Mouse (Mus musculus): ENCODE results near the gene Ryr2. TPM values are rescaled to one million over a fixed set of nuclear protein-coding genes. Genes with fewer than 3 reads are reported as not detected.

The Ryr2 gene
- polyA plus RNA-seq, 1 experiment from 2014 or later = not detected

DNA sequence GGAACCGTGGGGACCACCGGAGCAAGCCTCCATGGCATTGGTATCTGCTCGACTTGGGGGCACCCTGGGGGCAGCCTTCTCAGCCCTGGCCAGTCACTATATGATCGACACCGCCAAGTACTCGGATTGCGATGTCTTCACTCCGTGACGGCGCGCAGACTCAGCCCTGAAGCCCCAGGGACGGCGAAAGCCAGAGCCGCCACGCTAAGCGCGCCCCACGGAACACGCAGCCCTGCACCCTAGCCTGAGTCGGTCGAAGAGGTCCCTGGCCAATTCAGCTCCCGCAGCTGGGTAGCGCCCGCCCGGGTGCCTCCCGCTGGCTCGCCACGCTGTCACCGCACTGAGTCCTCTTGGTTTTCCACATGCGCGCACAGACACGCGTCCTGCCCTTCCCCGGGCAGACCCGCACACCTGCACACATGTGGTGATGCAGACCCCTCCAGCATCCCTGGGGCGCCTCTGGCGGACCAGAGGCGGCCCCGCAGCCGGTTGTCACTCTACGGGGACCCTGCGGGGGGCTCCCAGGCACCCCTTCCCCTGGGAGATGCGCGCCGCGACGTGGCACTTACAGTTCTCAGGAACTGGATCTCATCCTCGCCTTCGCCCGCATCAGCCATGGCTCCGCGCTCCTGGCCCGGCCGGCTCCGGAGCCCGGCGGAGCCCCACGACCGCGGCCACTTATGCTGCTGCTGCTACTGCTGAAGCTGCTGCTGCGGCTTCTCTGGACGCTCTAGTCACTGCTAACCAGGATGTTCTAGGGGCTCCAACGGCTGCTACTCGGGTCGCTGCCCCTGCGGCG lies 716 bp downstream of the Ryr2 start:
- WGBS (ENCODE audit: missing documents) = 4% methylated on average over 56 of the region's 67 CpGs
- Histone ChIP-seq H3K4me3 (ENCODE audit: inconsistent target) (no peak overlapping the region), H3K79me2 (ENCODE audit: inconsistent target) (no peaks in the 10 kb centered on the region), H3K27ac (no peak overlapping the region), H3K36me3 (ENCODE audit: inconsistent target) (no peaks in the 10 kb centered on the region)

DNA sequence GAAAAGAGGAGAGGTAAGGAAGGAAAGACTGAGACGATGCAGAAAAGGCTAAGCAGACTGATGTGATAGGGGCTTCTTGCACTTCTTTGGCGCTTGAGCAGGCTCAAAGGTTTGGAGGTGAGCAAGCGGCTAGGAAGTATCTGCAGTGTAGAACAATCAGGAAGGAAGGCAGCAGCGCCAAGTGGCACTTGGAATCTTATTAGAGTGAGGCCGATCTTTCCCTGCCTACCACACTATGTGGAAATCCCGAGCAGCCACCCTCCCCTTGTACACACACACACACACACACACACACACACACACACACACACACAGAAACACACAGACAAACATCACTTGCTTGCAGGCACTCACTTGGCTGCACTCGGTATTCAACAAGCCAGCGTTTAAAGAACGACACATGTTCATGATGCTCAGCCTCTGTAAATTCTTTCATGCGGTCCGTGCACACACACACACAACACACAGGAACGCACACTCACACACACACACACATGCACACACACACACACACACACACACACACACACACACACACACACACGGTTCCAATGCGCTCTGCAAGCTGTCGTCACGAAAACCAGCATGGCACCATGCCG lies 1.4 kb downstream of the Ryr2 start:
- H3K36me3 ChIP-seq (ENCODE audit: inconsistent target) = no peaks in the 10 kb centered on the region
- no peak overlapping the region for H3K27ac ChIP-seq
- WGBS (ENCODE audit: missing documents) = 11% methylated on average over 16 of the region's 17 CpGs
- H3K4me3 ChIP-seq (ENCODE audit: inconsistent target) = no peak overlapping the region
- no peaks in the 10 kb centered on the region for H3K79me2 ChIP-seq (ENCODE audit: inconsistent target)

DNA sequence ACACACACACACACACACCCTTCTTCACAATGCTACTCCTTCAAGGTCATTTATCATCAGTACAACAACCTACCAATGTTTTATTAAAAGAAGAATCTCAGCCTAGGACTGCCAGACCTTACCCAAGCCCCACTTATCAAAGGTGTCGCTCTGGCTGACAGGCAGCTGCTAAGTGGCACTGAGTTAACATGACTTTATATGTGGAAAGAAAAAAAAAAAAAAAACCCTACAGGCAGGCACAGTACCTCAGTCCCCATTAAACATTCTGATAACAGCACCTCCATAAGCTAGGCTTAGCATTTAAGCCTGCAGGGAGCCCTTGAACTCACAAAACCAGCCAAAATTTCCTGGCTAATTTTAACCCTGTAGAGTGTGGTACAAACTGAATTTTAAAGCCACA lies 2.4 kb downstream of the Ryr2 start:
- H3K4me3 ChIP-seq (ENCODE audit: inconsistent target) = no peak overlapping the region
- H3K27ac ChIP-seq = no peak overlapping the region
- WGBS (ENCODE audit: missing documents) = 75% methylated on average over 1 of the region's 1 CpGs
- no peaks in the 10 kb centered on the region for H3K36me3 ChIP-seq (ENCODE audit: inconsistent target)
- no peaks in the 10 kb centered on the region for H3K79me2 ChIP-seq (ENCODE audit: inconsistent target)

DNA sequence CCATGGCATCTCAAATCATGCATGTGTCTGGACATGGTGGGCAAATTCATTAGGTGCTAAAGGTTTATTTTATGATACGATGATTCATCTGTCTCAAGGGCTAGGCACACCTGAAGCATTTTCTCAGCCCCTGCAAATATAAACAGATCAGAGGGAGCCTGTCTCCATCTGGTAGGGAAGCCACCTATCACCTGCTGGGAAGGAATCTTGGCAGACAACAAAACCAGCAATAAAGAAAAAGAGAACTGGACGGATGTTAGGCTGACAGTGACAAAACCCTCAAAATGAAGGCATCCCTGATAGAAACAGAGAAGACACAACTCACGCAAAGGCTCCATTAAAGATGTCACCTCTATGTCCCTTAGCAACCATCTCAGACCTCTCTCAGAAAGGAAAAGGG lies 3.7 kb downstream of the Ryr2 start:
- no peaks in the 10 kb centered on the region for H3K79me2 ChIP-seq (ENCODE audit: inconsistent target)
- no peak overlapping the region for H3K4me3 ChIP-seq (ENCODE audit: inconsistent target)
- WGBS (ENCODE audit: missing documents) = 68% methylated on average over 3 of the region's 3 CpGs
- no peak overlapping the region for H3K27ac ChIP-seq
- H3K36me3 ChIP-seq (ENCODE audit: inconsistent target) = no peaks in the 10 kb centered on the region

DNA sequence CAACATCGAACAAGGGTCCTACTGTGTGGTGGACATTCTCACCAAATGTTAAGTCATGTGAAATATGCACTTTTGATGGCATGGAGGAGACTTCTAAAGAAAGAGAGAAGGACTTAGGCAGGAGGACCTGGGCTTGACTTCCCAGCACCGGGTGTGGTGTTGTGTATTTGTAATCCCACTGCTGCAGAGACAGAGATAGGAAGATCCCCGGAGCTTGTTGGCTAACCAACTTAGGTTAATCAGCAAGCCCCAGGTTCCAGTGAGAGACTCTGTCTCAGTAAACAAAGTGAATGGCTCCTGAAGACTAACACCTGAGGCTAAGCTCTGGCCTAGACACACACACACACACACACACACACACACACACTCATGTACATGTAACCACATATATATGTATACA lies 7.3 kb downstream of the Ryr2 start:
- no peaks in the 10 kb centered on the region for H3K36me3 ChIP-seq (ENCODE audit: inconsistent target)
- H3K79me2 ChIP-seq (ENCODE audit: inconsistent target) = no peaks in the 10 kb centered on the region
- H3K4me3 ChIP-seq (ENCODE audit: inconsistent target) = no peak overlapping the region
- H3K27ac ChIP-seq = no peak overlapping the region
- WGBS (ENCODE audit: missing documents) = 93% methylated on average over 3 of the region's 3 CpGs

DNA sequence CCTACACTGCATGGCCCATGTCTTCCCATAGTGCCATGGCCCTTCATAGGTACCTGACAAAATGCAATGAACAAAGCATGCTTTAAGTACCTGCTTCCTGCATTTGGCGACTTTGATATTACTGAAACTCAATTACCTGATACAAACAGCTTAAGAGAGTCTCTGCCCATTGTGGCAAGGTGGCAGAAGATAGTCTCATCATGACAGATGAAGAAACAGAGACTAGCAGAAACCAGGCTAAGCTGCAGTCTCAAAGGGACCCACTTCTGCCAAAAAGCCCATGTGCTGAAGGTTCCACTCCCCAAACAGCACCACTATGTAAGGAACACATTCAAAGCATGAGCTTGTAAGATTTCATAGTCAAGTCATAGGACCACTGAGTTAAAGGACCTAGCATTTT lies 7.8 kb downstream of the Ryr2 start:
- WGBS (ENCODE audit: missing documents) = 83% methylated on average over 1 of the region's 1 CpGs
- no peak overlapping the region for H3K27ac ChIP-seq
- no peaks in the 10 kb centered on the region for H3K36me3 ChIP-seq (ENCODE audit: inconsistent target)
- H3K4me3 ChIP-seq (ENCODE audit: inconsistent target) = no peak overlapping the region
- H3K79me2 ChIP-seq (ENCODE audit: inconsistent target) = no peaks in the 10 kb centered on the region

DNA sequence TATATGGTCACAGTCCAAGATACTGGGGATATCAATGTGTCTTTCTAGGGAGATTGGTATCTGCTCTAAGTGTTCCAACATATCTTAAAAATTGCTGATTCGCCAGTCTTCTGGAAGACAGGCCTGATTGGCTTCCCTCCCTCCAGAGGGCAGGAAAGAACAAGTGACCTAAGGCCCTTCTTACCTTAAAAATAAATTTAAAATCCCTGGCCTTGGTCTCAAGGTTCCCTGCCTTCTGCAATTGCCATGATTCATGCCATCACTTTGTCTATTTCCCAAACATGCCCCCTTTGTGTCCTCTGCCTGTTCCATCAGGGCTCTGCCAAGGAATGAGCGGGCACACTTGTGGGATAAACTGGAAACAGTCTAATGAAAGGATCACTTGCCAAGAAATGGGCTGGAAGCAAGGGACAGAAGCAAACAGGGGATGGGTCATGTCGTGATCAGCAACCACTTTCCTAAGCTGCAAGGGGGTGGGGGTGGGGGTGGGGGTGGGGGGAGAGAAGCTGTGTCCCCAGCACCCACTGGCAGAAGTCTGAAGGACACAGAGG lies 10.3 kb downstream of the Ryr2 start:
- no peak overlapping the region for H3K27ac ChIP-seq
- H3K79me2 ChIP-seq (ENCODE audit: inconsistent target) = no peaks in the 10 kb centered on the region
- 79% methylated on average over 3 of the region's 3 CpGs for WGBS (ENCODE audit: missing documents)
- no peak overlapping the region for H3K4me3 ChIP-seq (ENCODE audit: inconsistent target)
- no peaks in the 10 kb centered on the region for H3K36me3 ChIP-seq (ENCODE audit: inconsistent target)

DNA sequence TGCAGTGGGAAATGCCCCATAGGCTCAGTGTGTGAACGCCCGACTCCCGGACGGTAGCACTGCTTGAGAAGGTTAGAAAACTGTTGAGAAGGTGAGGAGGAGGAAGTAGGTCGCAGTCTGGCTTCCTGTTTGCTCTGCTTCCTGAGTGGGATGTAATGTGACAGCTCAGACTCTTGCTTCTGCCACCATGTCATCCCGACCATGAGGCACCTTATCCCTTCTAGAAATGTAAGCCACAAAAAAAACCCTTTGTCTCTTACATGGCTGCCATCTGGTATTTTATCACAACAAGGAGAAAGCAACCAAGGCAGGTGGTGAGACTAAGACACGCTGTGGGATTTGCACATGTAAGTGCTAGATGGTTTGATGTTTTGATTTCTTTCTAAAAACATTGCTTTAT lies 12.2 kb downstream of the Ryr2 start:
- Histone ChIP-seq H3K27ac (no peak overlapping the region), H3K36me3 (ENCODE audit: inconsistent target) (no peaks in the 10 kb centered on the region), H3K4me3 (ENCODE audit: inconsistent target) (no peak overlapping the region), H3K79me2 (ENCODE audit: inconsistent target) (no peaks in the 10 kb centered on the region)
- 28% methylated on average over 7 of the region's 7 CpGs for WGBS (ENCODE audit: missing documents)

DNA sequence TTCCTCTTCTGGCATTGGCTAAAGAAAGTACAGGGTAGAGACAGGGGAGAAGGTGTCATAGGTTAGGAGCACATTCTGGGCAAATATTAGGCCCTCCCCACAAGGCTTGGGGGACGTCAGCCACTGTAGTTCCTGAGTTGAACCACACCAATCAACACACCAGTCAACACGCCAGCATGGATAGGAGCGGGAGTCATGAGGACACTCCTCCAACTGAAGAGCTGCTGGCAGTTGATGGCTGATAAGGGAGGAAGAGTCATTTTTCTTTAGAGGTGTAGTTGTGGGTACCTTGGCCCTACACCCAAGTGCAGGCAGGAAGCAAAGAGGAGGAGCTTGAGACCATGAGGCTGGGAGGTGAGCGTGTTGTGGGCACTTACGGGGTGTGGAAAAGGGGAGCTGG lies 13.6 kb downstream of the Ryr2 start:
- no peaks in the 10 kb centered on the region for H3K79me2 ChIP-seq (ENCODE audit: inconsistent target)
- no peak overlapping the region for H3K4me3 ChIP-seq (ENCODE audit: inconsistent target)
- WGBS (ENCODE audit: missing documents) = 92% methylated on average over 5 of the region's 5 CpGs
- no peak overlapping the region for H3K27ac ChIP-seq
- no peaks in the 10 kb centered on the region for H3K36me3 ChIP-seq (ENCODE audit: inconsistent target)

DNA sequence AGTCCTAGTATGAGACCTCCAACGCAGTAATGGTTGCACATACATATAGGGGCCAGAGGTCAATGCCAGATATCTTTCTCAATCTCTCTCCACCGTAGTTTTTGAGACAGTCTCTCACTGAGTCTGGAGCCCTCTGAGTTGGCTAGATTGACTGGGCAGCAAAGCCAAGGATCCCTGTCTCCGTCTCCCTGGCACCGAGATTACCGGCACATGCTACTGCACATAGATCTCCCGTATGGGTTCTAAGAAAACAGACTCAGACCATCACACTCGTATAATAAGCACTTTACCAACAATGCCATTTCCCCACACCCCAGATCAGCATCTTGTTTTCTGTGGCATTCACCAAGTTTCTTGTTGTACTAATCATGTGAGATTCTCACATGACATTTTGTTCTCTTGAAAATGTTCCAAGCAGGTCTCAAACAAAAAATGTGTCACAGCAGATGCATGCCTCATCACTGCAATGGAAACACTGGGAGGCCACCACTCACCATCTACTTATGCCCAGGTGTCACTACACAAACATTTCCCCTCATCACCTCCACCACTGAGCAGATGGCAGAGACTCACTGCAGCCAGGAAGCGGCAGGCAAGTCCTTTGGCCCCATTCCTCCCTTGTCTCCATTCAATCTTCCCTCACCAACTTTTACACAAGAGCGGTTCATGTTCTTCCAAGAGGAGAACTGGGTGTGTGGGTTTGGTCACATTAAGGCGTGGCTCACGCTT lies 14.2 kb downstream of the Ryr2 start:
- Histone ChIP-seq H3K79me2 (ENCODE audit: inconsistent target) (no peaks in the 10 kb centered on the region), H3K4me3 (ENCODE audit: inconsistent target) (no peak overlapping the region), H3K27ac (no peak overlapping the region), H3K36me3 (ENCODE audit: inconsistent target) (no peaks in the 10 kb centered on the region)
- WGBS (ENCODE audit: missing documents) = 96% methylated on average over 11 of the region's 11 CpGs

DNA sequence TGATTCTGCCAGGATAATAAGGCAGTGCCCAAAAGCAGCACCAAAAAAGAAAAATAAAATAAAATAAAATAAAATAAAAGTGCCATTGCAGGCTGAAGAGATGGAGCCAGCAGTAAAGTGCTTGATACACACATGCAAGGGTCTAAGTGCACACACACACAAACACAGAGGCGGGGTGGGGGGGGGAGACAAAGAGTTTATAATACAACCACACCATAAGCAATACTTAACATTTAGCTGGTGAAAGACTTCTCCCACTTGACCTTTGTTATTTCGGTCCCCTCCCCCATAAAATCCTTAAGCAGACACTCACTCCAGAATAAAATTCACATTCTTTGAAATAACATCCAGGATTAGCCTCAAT lies 22.7 kb downstream of the Ryr2 start:
- H3K27ac ChIP-seq = no peak overlapping the region
- no peaks in the 10 kb centered on the region for H3K36me3 ChIP-seq (ENCODE audit: inconsistent target)
- no peak overlapping the region for H3K4me3 ChIP-seq (ENCODE audit: inconsistent target)
- H3K79me2 ChIP-seq (ENCODE audit: inconsistent target) = no peaks in the 10 kb centered on the region
- 84% methylated on average over 2 of the region's 2 CpGs for WGBS (ENCODE audit: missing documents)

DNA sequence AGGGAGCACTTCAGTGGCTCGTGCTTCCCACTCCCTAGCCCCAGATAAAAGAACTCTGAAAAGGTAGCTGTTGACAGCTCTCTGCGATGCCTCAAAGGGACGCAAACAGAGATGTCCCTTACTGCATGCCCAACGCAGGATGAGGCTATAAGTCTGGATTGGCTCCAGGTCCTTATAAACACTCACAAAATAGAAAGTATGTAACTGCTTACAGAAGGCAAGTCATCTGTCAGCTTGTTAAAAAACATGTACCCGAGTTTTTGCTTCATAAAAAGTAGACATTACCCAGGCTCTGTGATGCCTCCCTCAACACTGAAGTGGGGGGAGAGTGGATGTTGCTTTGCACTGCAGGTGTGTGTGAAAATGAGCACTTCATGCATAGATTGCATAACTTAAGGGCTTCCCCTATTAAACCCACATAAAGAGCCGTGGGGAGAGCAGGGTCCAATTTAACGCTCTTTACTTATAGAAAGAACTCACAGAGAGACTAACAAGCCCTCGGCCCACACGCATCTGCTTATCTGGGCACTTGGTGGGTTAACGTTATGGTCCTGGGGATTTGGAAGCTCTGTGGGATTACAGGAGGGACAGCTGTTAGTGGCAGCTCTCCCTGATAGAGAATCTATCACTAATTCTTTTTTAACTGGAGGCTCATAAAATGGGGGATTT lies 23.2 kb downstream of the Ryr2 start:
- Histone ChIP-seq H3K79me2 (ENCODE audit: inconsistent target) (no peaks in the 10 kb centered on the region), H3K36me3 (ENCODE audit: inconsistent target) (no peaks in the 10 kb centered on the region), H3K27ac (no peak overlapping the region), H3K4me3 (ENCODE audit: inconsistent target) (no peak overlapping the region)
- 75% methylated on average over 10 of the region's 10 CpGs for WGBS (ENCODE audit: missing documents)

DNA sequence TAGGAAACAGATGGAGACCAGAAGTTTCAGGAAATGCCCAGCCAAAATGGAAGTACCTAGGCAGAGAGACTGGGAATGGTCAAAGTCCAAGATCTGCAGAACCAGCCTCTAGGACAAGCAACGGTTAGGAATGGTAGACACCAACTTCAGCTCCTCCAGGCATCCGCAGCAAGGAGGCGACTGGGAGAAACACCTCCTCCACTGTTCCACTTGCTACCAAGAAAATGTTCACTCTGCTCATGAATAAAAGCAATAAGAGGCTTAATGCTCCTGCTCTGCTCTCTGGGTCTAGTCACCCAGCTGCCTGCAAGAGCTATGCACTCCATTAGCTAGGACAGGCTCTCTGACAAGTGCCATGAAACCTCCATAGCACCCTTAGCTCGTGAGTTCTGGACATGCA lies 26.2 kb downstream of the Ryr2 start:
- Histone ChIP-seq H3K4me3 (ENCODE audit: inconsistent target) (no peak overlapping the region), H3K36me3 (ENCODE audit: inconsistent target) (no peaks in the 10 kb centered on the region), H3K79me2 (ENCODE audit: inconsistent target) (no peaks in the 10 kb centered on the region), H3K27ac (no peak overlapping the region)
- 81% methylated on average over 4 of the region's 4 CpGs for WGBS (ENCODE audit: missing documents)

DNA sequence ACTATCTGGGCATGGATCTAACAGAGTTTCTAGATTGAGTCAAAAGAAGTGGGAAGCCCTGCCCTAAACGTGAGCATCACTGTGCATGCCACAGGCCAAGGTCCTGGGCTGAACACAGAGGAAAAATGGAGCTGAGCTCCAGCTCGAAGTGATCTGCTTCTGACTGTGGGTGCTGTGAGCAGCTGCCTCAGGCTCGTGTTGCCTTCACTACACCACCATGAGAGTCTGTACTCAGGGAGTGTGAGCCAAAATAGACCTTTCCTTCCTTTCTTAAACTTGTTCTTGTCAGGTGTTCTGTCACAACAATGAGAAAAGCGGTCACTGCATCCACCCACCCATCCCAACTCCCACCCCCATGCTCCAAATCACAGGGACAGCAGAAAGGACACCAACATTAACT lies 27.2 kb downstream of the Ryr2 start:
- no peak overlapping the region for H3K4me3 ChIP-seq (ENCODE audit: inconsistent target)
- 79% methylated on average over 4 of the region's 4 CpGs for WGBS (ENCODE audit: missing documents)
- no peak overlapping the region for H3K27ac ChIP-seq
- H3K79me2 ChIP-seq (ENCODE audit: inconsistent target) = no peaks in the 10 kb centered on the region
- no peaks in the 10 kb centered on the region for H3K36me3 ChIP-seq (ENCODE audit: inconsistent target)

DNA sequence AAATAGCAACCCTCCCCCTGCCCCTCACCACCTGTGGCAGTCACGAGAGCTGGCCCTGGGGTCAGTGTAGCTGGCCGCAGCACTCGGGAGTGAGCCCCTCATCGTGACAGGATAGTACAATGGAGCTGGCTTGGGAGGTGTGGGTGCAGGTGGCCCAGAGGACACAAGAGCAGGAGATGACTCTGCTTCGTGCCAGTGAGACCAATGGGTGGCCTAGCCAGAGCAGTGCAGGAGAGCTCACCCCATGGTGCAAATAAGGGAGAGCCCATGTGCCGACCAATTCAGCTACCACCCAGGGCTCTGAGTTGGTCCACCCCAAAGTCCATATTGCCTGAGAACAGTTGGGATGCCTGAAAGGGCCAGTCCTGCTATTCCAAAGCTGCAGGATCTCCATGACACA lies 31.8 kb downstream of the Ryr2 start:
- Histone ChIP-seq H3K4me3 (ENCODE audit: inconsistent target) (no peak overlapping the region), H3K79me2 (ENCODE audit: inconsistent target) (no peaks in the 10 kb centered on the region), H3K36me3 (ENCODE audit: inconsistent target) (no peaks in the 10 kb centered on the region), H3K27ac (no peak overlapping the region)
- WGBS (ENCODE audit: missing documents) = 93% methylated on average over 6 of the region's 6 CpGs

Measured in macrophage (primary cell).